Mouse (Mus musculus) liver, adult 2 months (tissue): ENCODE results near the gene Mpv17l2.

Source experiments
- CTCF ChIP-seq: fragments of 200-500 bp; IDR thresholded peaks from 2 replicates; pipeline ENCODE4 v1.5.1; 2011; ENCODE audit warnings: low read depth, low read length, control low read depth
- POLR2A ChIP-seq: fragments of 200-500 bp; IDR thresholded peaks from 2 replicates; pipeline ENCODE4 v1.6.1; 2011; ENCODE audit warnings: low read length, control low read depth; ENCODE audit not compliant: insufficient read depth; ENCODE audit errors: extremely low read depth

- TF ChIP-seq POLR2A, result no peak
- no peak for TF ChIP-seq CTCF
Measured at GRCm38 (mm10) chr8:70764676-70765075, 3.9 kb upstream of the Mpv17l2 start.
